Mouse (Mus musculus) right cerebral cortex, adult 18-20 months (tissue): ENCODE data around the gene Olfr670.
"Not testable (repeated sequence)": the region's sequence is repeated elsewhere in the genome, so short reads cannot be mapped to it uniquely, and the experiment has no call there.

Experiments used
- DNase-seq: peaks from one replicate; pipeline ENCODE4 v3.0.0; 2022; ENCODE audit warnings: mixed read lengths

The Olfr670 gene

DNA sequence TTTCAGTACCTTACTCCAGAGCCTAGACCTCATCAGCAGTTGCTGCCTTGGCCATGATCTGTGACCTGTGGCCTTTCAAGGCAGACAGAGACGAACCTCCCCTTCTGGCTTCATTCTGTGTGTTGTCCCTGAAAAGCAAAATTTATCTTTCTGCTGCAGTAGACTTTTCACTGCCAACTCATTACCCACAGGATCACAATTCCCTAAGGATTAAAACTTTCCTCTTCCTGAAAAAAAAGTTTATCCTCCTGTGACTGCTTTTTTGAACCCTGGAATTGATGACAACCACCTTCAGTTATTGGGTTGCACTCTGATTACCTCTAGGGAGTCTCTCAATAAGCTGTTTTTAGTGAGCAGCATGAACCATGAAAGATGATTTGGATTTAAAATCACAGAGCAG is at the start of gene Olfr670:
Gene Olfr670, minus strand, starts transcription at position 101 of the 400 bp plus-strand sequence.
- no peak for DNase-seq

DNA sequence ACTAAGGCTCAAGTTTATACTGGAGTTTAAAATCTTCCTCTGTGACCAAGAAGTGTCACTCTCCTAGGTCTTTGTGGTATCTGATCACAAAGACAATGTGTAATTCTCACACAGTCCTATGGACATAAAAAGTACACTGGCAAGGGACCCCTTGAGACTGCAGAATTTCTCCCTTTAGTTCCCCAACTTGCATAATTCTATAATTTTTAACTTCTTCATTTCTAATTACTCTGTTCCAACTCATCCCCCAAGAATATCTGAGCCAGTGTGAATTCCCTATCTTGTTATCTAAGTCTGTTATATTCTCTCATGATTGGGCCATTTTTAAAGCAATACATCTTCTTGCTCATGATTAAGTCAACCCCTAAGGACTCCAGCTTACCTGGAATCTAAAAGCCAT is 39.5 kb upstream of the Olfr670 start, which contains the start of gene Olfr672:
Gene Olfr672, minus strand, starts transcription at position 101 of the 400 bp plus-strand sequence.
- no peak for DNase-seq

DNA sequence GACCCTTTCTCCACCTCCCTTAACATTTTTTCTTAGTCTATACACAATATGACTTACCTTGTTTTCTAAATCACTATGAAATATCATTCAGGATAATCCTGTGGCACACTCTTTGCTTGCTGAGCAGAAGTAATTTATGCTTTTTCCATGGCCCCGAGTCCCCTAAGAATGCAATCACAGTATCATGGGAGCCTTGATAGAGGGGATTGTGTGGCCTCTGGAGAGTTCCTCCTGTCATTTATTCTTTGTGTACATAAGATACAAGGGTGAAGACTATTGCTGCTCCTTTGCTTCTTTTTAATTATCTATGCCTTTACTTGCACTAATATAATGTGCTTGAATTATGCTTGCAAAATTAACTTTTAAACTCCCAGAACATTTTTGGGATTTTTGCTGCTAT is 16.6 kb upstream of the Olfr670 start, which contains the start of gene Olfr671:
Gene Olfr671, minus strand, starts transcription at position 101 of the 400 bp plus-strand sequence.
- no peak for DNase-seq

DNA sequence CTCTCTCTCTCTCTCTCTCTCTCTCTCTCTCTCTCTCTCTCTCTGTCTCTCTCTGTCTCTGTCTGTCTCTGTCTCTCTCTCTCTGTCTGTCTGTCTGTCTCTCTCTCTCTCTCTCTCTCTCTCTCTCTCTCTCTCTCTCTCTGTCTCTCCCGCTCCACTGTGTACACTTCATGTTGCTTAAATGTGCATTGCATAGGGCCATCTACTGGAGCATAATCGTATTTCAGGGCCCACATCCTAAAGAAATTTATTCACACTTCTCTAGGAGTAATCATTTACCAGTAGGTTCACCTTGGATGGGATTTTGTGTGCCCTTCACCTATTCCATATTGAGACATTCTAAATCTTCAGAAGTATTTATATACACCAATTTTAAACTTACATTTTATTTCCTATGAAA is 10.1 kb upstream of the Olfr670 start:
- DNase-seq: not testable (repeated sequence)

DNA sequence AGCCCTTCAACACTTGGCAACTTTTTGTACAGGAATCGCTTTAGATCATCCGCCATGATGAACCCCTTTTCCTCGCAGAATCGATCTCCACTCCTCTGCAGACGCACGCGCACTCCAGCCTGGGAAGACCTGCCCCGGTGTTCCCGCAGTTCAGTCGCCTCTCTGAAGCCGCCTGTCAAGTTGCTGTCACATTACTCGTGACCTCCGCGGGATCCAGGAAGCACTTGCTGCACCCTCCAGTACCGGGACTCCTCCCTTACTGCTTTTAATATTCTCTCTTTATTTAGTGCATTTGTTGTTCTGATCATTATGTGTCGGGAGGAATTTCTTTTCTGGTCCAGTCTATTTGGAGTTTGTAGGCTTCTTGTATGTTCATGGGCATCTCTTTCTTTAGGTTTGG is 12.2 kb downstream of the Olfr670 start:
- DNase-seq: not testable (repeated sequence)

DNA sequence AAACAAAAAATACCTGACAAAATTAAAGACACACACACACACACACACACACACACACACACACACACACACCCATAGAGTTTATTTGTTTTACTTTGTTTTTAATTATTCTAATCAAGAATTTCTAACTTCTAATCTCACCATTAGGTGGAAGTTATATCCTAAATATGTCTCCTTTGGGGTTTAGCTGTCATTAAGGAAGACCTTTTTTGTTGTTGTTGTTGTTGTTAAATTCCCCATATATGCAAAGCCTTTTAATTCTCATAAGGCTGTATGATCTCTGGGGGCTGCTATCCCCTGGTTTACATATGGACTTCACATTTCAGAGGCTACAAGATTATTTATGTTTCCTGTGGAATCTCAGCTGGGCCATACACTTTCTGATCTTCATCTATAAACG is 28.5 kb downstream of the Olfr670 start, which contains the start of gene Olfr669:
Gene Olfr669, plus strand, starts transcription at position 301 of the 400 bp plus-strand sequence.
- DNase-seq: no peak

DNA sequence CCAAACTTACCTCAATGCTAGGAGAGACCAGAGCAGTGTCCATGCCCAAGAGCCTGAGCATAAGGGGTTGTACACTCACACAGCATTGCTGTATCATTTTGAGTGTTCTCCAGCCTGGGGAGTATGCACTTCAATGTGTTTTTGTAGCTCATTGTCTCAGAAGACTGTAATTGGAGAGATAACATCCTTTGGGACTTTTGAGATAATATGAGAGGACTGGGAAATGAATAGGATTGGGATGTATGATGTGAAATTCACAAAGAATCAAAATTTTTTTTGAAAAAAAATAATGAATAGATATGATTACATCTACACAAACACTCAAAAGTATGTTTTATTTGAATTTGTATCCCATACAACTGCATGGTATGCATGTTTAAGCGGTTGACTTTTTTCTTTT is 34.5 kb downstream of the Olfr670 start, which contains the start of gene Olfr668:
Gene Olfr668, minus strand, starts transcription at position 101 of the 400 bp plus-strand sequence.
- no peak for DNase-seq

DNA sequence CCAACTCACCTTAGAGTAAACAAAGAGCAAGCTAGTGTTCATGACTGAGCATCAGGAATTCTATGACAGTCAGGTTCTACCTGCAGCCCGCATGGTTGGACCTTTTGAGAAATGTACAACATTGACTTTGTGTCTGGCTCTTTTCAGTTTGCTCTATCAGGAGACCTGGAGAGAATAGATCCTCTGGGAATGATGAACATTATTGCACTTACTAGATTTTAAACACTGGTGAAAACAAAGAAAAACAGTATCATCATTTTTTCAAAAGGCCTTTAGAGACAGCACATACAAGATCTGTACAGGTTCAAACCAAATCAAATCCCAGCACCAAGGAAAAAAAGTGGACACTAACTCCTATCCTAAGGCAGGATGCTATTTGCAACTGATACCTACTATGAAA is 41.0 kb downstream of the Olfr670 start, which contains the start of gene Olfr667:
Gene Olfr667, minus strand, starts transcription at position 101 of the 400 bp plus-strand sequence.
- DNase-seq: no peak
